Mouse (Mus musculus): ENCODE data around the gene Slc30a5.

DNA sequence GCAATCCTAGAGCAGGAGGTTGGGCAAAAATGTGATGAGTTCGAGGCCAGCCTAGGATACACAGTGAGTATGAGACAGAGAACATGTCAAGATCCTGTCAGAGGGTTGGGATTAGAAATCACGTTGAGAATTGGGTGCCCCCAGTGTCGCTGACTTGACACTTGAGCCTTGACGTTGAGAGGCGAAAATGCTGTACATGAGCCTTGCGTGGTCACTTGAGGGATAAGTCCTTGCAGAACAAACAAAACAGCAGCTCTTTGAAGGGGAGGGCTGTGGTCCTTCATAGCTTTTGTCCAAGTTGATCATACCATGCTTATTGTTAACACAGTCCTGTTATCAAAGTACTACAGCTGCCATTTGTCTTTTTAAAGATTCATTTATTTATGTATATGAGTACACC lies 56.5 kb downstream of the Slc30a5 start:
- TF ChIP-seq CTCF (IDR thresholded peaks at IDR 0.05; ENCODE audit: borderline replicate concordance, insufficient read depth, low read length) (no peak), POLR2A (IDR thresholded peaks at IDR 0.05; ENCODE audit: low read depth, low read length) (no peak)
